Mouse (Mus musculus) kidney, adult 2 months (tissue): ENCODE measurements around the gene Llph.

Experiments
- CTCF ChIP-seq: fragments of 200-500 bp; conservative IDR thresholded peaks from 2 replicates; pipeline ENCODE4 v1.5.1; 2011; ENCODE audit warnings: low read depth, mild to moderate bottlenecking, control low read depth, low read length, moderate library complexity, mixed read lengths; ENCODE audit not compliant: insufficient read depth, insufficient read length
- POLR2A ChIP-seq: fragments of 200-500 bp; IDR thresholded peaks from one replicate; pipeline ENCODE4 v1.6.1; 2011; ENCODE audit warnings: low read depth, low read length, control low read depth

GRCm38 (mm10) chr10:120273335-120273734 is 46.5 kb downstream of the Llph start:
- TF ChIP-seq CTCF: no peak
- no peak for TF ChIP-seq POLR2A
